Mouse (Mus musculus) ES-E14 (cell line): ENCODE results near the gene Foxs1.

Experiments used
- CHD2 ChIP-seq: IDR thresholded peaks from 2 replicates; pipeline ENCODE4 v1.6.1; 2014; ENCODE audit warnings: mild to moderate bottlenecking, low read depth, low read length, inconsistent platforms
- MAFK ChIP-seq: IDR thresholded peaks from 2 replicates; pipeline ENCODE4 v1.6.1; 2014; ENCODE audit warnings: mild to moderate bottlenecking, low read depth, low read length, inconsistent platforms; ENCODE audit not compliant: insufficient read depth
- ZC3H11A ChIP-seq: IDR thresholded peaks from 2 replicates; pipeline ENCODE4 v1.6.1; 2012; ENCODE audit warnings: low read depth, mild to moderate bottlenecking, inconsistent platforms, low read length, borderline replicate concordance

DNA sequence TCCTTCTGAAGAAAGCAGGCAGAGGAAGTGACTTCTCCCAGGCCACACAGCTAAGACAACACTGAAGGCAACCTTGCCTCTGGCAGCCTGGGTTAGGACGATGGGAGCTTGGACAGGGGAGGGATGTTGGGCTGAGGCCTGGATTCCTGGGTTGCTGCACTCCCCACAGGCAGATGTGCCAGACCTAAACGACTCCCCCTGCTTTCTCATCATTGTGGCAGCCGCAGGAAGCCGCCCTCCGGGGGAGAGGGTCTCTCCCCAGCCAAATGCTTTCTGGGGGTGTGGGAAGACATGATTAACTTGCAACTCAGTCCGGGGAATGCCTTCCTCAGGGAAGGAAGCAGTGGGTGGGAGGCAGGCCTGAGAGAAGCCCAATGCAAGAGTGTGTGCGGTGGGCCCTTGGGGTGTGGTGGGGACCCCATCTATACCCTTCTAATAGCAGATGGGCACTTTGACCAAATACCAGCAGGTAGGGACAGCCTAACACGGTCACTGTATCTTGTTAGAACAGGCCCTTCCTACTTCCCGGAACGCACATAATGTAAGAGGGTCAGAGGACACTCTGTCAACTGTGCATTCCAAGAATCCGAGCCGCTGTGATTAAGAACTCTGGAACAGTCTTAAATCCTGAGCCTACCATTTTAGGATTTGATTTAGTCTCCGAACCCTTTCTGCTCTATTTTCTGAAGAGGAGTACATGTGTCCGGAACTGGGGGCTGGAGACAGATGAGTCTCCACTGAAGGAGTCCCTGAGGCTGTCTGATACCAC lies 4.6 kb downstream of the Foxs1 start:
- no peak for TF ChIP-seq ZC3H11A
- TF ChIP-seq CHD2: no peak
- no peak for TF ChIP-seq MAFK
